Mouse (Mus musculus) small intestine, adult 2 months (tissue): ENCODE results near the gene Trp53bp1.

ENCODE experiments used
- CTCF ChIP-seq: fragments of 200-500 bp; IDR thresholded peaks from 2 replicates; pipeline ENCODE4 v1.5.1; 2012; ENCODE audit warnings: low read depth, mild to moderate bottlenecking, control low read depth, inconsistent platforms, low read length, moderate library complexity, mixed read lengths; ENCODE audit not compliant: insufficient replicate concordance, insufficient read length; ENCODE audit errors: extremely low read depth
- POLR2A ChIP-seq: fragments of 200-500 bp; IDR thresholded peaks from 2 replicates; pipeline ENCODE4 v1.6.1; 2012; ENCODE audit warnings: low read depth, mild to moderate bottlenecking, control low read depth, inconsistent platforms, low read length, moderate library complexity

DNA sequence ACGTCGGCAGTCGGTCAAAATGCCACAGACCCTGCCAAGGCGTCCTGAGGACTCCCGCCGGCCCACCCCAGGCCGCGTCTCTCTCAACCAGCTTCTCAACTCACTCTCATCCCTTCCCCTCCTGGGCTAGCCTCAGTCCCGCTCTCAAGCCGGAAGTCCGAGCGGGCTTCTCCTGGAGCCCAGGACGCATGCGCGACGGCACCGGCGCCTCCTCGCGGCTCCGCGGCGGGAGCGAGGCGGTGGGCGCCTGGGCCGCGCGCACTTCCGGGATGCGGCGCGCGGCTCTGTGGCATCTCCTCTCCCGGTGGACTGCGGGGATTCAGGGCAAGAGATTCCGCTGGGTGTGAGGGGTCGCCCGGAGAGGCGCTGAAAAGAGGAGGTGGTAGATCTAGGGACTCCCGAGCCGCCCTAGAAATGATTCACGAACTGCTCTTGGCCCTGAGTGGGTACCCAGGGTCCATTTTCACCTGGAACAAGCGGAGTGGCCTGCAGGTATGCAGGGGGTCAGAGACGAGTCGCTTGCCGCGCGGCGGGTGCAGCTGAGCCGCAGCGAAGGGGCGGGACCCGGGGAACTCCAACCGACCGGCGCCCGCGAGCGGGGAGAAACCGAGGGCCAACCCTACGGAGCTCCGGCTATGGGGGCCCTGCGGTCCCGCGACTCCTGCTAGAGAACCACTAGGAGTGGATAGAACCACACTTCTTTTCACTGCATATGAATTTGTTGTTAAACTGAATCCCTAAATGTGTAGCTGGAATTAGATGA lies 100.0 kb downstream of the Trp53bp1 start, which contains the start of gene Zscan29:
- TF ChIP-seq CTCF (no peak), POLR2A (peak; percentile 95)
